In genomic region chr3:27769438-27769837, GRCm38 (mm10) we compare ENCODE assay signal across 25 mouse cellular contexts. TPM values are rescaled to one million over a fixed set of nuclear protein-coding genes. Genes with fewer than 3 reads are reported as not detected.
DNase-seq lines count a peak whose midpoint lies in the region; ATAC-seq and TF ChIP-seq lines count a peak whose summit lies in the region.
"Had no signal": no experiment of that assay in that cellular context is flagged by ENCODE, and none has a peak within 500 bp of the region (broad histone marks: within the 10 kb centered on the region; RNA-seq: fewer than 3 reads in every experiment).

No protein-coding gene starts in this region.

- no peak for TF ChIP-seq POLR2A in liver, adult 2 months (IDR thresholded peaks at IDR 0.05; ENCODE audit: extremely low read depth, insufficient read depth, low read length)

- H3K4me2 ChIP-seq in liver, embryonic 11.5 days, result no peak overlapping the region
- H3K4me2 ChIP-seq in liver, postnatal 0 days (ENCODE audit: low read depth, low read length), result no peak overlapping the region
- H3K4me2 ChIP-seq in intestine, embryonic 16.5 days (ENCODE audit: low read depth, low read length), result no peak overlapping the region
- H3K4me2 ChIP-seq: embryonic facial prominence, embryonic 13.5 days; embryonic facial prominence, embryonic 15.5 days; forebrain, embryonic 12.5 days had no signal

- no peaks in the 10 kb centered on the region for H3K79me2 ChIP-seq in liver, adult 2 months (ENCODE audit: control insufficient read depth, insufficient read depth, low read length)

- no peaks in the 10 kb centered on the region for H3K36me3 ChIP-seq in liver, adult 2 months (ENCODE audit: control insufficient read depth, insufficient read depth, low read length)
- H3K36me3 ChIP-seq in liver, embryonic 11.5 days (ENCODE audit: control insufficient read depth, insufficient read depth, low read length), result no peaks in the 10 kb centered on the region
- H3K36me3 ChIP-seq in liver, postnatal 0 days (replicated peaks; ENCODE audit: insufficient read depth, low read length), result no peaks in the 10 kb centered on the region
- no peaks in the 10 kb centered on the region for H3K36me3 ChIP-seq in intestine, embryonic 16.5 days (ENCODE audit: control insufficient read depth, insufficient read depth, low read length)
- H3K36me3 ChIP-seq: embryonic facial prominence, embryonic 13.5 days; embryonic facial prominence, embryonic 15.5 days; forebrain, embryonic 10.5 days; forebrain, embryonic 12.5 days had no signal

- H3K4me3 ChIP-seq in liver, adult 2 months (ENCODE audit: insufficient read depth, low read depth, low read length), result no peak overlapping the region
- H3K4me3 ChIP-seq in liver, embryonic 11.5 days (ENCODE audit: low read depth, low read length), result no peak overlapping the region
- no peak overlapping the region for H3K4me3 ChIP-seq in liver, postnatal 0 days (ENCODE audit: low read depth, low read length)
- no peak overlapping the region for H3K4me3 ChIP-seq in intestine, embryonic 16.5 days (ENCODE audit: low read length)
- H3K4me3 ChIP-seq: embryonic facial prominence, embryonic 13.5 days; embryonic facial prominence, embryonic 15.5 days; erythroblast, embryonic 14.5 days; forebrain, embryonic 10.5 days; forebrain, embryonic 12.5 days had no signal

- H3K4me1 ChIP-seq in liver, adult 2 months (ENCODE audit: control insufficient read depth, insufficient read depth, low read length), result peaks cover 10% of the 10 kb centered on the region
- H3K4me1 ChIP-seq in liver, embryonic 11.5 days (replicated peaks; ENCODE audit: control insufficient read depth, insufficient read depth, low read length), result 0 out of 2 replicates have a peak, but pooled peaks cover 4% of the 10 kb centered on the region
- H3K4me1 ChIP-seq in liver, postnatal 0 days (ENCODE audit: insufficient read depth), result peaks cover 12% of the 10 kb centered on the region
- H3K4me1 ChIP-seq in intestine, embryonic 16.5 days (ENCODE audit: control insufficient read depth, insufficient read depth, low read length), result peaks cover 2% of the 10 kb centered on the region; the same call in 1 of the 2 replicates
- H3K4me1 ChIP-seq: embryonic facial prominence, embryonic 13.5 days; forebrain, embryonic 12.5 days had no signal

- ATAC-seq in liver, embryonic 11.5 days (replicated peaks; ENCODE audit: low FRiP score), result no peak
- ATAC-seq in liver, postnatal 0 days, result no peak
- peak; percentile 71 for ATAC-seq in intestine, embryonic 16.5 days
- ATAC-seq: forebrain, embryonic 14.5 days had no signal

- peak; percentile 58 for DNase-seq in liver, adult 2 months (ENCODE audit: extremely low read depth, low read depth, low spot score)
- no peak for DNase-seq in liver, embryonic 11.5 days (ENCODE audit: low spot score)
- DNase-seq in liver, postnatal 0 days, result no peak
- no peak for DNase-seq in liver
- DNase-seq in yolk sac, embryonic 10.5 days (ENCODE audit: low spot score), result peak; percentile 75
- DNase-seq in thymus, postnatal 4 days, result no peak
- no peak for DNase-seq in urinary bladder, adult 2 months (ENCODE audit: low spot score)
- DNase-seq: adrenal gland, adult 2 months; adrenal gland, postnatal 10 days; adrenal gland, postnatal 25 days; cerebellum, adult 11 months; cerebellum, adult 18-20 months; cerebellum, adult 8-10 months; cerebellum, adult 9-11 months; cerebellum, postnatal 14 days; cerebellum, postnatal 36 days; embryo, embryonic 11 days had no signal

- no peak for TF ChIP-seq EP300 in liver, postnatal 0 days (IDR thresholded peaks at IDR 0.05; ENCODE audit: low read depth)

- no peak for TF ChIP-seq CTCF in liver, adult 2 months (IDR thresholded peaks at IDR 0.05; ENCODE audit: low read depth, low read length)
- no peak for TF ChIP-seq CTCF in liver, postnatal 0 days (IDR thresholded peaks at IDR 0.05; ENCODE audit: low read depth)

- no peak overlapping the region for H3K9ac ChIP-seq in liver, adult 2 months (ENCODE audit: low read depth, low read length)
- no peak overlapping the region for H3K9ac ChIP-seq in liver, embryonic 11.5 days (ENCODE audit: low read depth, low read length)
- H3K9ac ChIP-seq in liver, postnatal 0 days (replicated peaks), result no peak overlapping the region
- H3K9ac ChIP-seq in intestine, embryonic 16.5 days (ENCODE audit: low read depth, low read length), result no peak overlapping the region
- H3K9ac ChIP-seq: embryonic facial prominence, embryonic 13.5 days; embryonic facial prominence, embryonic 15.5 days; forebrain, embryonic 12.5 days had no signal

- WGBS in liver, adult 2 months, result 34% methylated on average over 5 of the region's 5 CpGs
- 78% methylated on average over 5 of the region's 5 CpGs for WGBS in liver, embryonic 11.5 days
- WGBS in liver, postnatal 0 days (ENCODE audit: insufficient replicate concordance), result 54% methylated on average over 5 of the region's 5 CpGs
- 85% methylated on average over 5 of the region's 5 CpGs for whole genome bisulfite sequencing in intestine, embryonic 16.5 days

- H3K27ac ChIP-seq in liver, adult 2 months (replicated peaks; ENCODE audit: insufficient read depth, low read depth, low read length), result no peak overlapping the region
- H3K27ac ChIP-seq in liver, embryonic 11.5 days (ENCODE audit: low read depth, low read length), result no peak overlapping the region
- H3K27ac ChIP-seq in liver, postnatal 0 days (ENCODE audit: low read depth), result peak overlapping the region; percentile 60; the same call in 1 of the 2 replicates
- H3K27ac ChIP-seq in intestine, embryonic 16.5 days (ENCODE audit: low read length), result no peak overlapping the region
- H3K27ac ChIP-seq: embryonic facial prominence, embryonic 13.5 days; embryonic facial prominence, embryonic 15.5 days; forebrain, embryonic 10.5 days; forebrain, embryonic 12.5 days had no signal

- no peaks in the 10 kb centered on the region for H3K27me3 ChIP-seq in liver, adult 2 months (ENCODE audit: control insufficient read depth, insufficient read depth, low read length)
- H3K27me3 ChIP-seq in liver, embryonic 11.5 days (replicated peaks; ENCODE audit: control insufficient read depth, insufficient read depth, low read length), result no peaks in the 10 kb centered on the region
- no peaks in the 10 kb centered on the region for H3K27me3 ChIP-seq in liver, postnatal 0 days (ENCODE audit: insufficient read depth, low read length)
- H3K27me3 ChIP-seq in intestine, embryonic 16.5 days (replicated peaks; ENCODE audit: control insufficient read depth, insufficient read depth, low read length), result no peaks in the 10 kb centered on the region
- H3K27me3 ChIP-seq: embryonic facial prominence, embryonic 13.5 days; embryonic facial prominence, embryonic 15.5 days; forebrain, embryonic 12.5 days had no signal

- H3K9me3 ChIP-seq in liver, embryonic 11.5 days (ENCODE audit: control insufficient read depth, low read length), result no peaks in the 10 kb centered on the region
- H3K9me3 ChIP-seq in liver, postnatal 0 days (ENCODE audit: low read length), result no peaks in the 10 kb centered on the region
- H3K9me3 ChIP-seq in intestine, embryonic 16.5 days (ENCODE audit: control insufficient read depth, low read length), result no peaks in the 10 kb centered on the region
- H3K9me3 ChIP-seq: embryonic facial prominence, embryonic 13.5 days; embryonic facial prominence, embryonic 15.5 days; forebrain, embryonic 10.5 days; forebrain, embryonic 12.5 days had no signal

RNA-seq across cellular contexts. Expression of gene Fndc3b, which starts 58.3 kb away (rescaled TPM):
- 9.4 and 9.9 TPM in 2 replicates for total RNA-seq in liver, adult 2 months (2014; rRNA removed)
- polyA plus RNA-seq in liver, adult 2 months (2012; rRNA removed), result 3.3 and 3.9 TPM in 2 replicates
- polyA plus RNA-seq in liver, embryonic 11.5 days (2014; fragmentation: Nextera tagmentation; extraction: Ambion mirVana), result 12.1 and 12.3 TPM in 2 replicates
- polyA plus RNA-seq in liver, postnatal 0 days (2015; fragmentation: Nextera tagmentation; extraction: Ambion mirVana), result 12.0 and 14.9 TPM in 2 replicates
- 14.0 and 15.4 TPM in 2 replicates for polyA plus RNA-seq in intestine, embryonic 16.5 days (2015; fragmentation: Nextera tagmentation; extraction: Ambion mirVana)
- polyA plus RNA-seq in urinary bladder, adult 2 months (2012; rRNA removed), result 26.0 and 34.5 TPM in 2 replicates
- total RNA-seq: MEL had no signal

Comparison
In these comparisons a context has a peak if more than half of its experiments do, and no peak if none do; other contexts are left out.
1. DNase-seq: peak in liver, adult 2 months (single experiment) and yolk sac, embryonic 10.5 days (single experiment); none in liver, embryonic 11.5 days (single experiment), liver, postnatal 0 days (single experiment), liver (single experiment), thymus, postnatal 4 days (single experiment) and urinary bladder, adult 2 months (single experiment).